Mouse (Mus musculus) G1E (cell line): Measurements from ENCODE around the gene Rgs7.

Source experiments
- CTCF ChIP-seq: IDR thresholded peaks from 2 replicates; pipeline ENCODE4 v1.5.1; 2012; ENCODE audit warnings: low read depth, low read length, inconsistent platforms, mixed read lengths
- GATA1 ChIP-seq: IDR thresholded peaks from 2 replicates; pipeline ENCODE4 v1.6.1; 2012; ENCODE audit warnings: borderline replicate concordance, low read length, inconsistent platforms, mixed read lengths
- TAL1 ChIP-seq: conservative IDR thresholded peaks from 2 replicates; pipeline ENCODE4 v1.6.1; 2012; ENCODE audit warnings: low read depth, low read length, inconsistent platforms, mixed read lengths

DNA sequence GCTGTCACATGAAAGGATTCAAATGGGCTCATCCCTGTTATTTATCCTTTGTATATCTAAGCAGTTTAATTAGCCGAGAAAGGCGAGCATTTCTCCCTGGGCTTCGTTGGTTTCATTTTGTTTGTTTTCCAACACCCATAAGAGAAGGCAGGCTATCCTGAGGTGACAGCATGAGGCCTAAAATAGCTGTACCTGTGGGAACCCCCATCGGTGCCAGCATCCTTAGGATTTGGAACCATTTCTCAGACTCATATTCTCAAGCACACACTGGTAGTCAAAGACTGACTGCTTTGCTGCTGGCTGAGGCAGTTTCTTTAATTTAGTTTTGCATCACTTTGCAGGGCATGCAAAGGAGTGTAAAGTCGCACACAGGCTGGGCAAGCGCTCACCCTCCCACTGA, 443.2 kb downstream of the Rgs7 start:
- TF ChIP-seq CTCF = no peak
- no peak for TF ChIP-seq GATA1
- no peak for TF ChIP-seq TAL1
